Mouse (Mus musculus) limb, embryonic 15.5 days (tissue): ENCODE measurements around the gene Apol7e. TPM values are rescaled to one million over a fixed set of nuclear protein-coding genes. Genes with fewer than 3 reads are reported as not detected.

ENCODE experiments used
- ATAC-seq: fragments of 200-750 bp; cut with Nextera tagmentation; 2 replicates; pipeline ENCODE4 v1.8.0; 2017; ENCODE audit warnings: low read depth, moderate TSS enrichment; ENCODE audit not compliant: insufficient number of reproducible peaks, low FRiP score, low TSS enrichment
- H3K27ac ChIP-seq: fragments of 300-500 bp; sonication (generic); 2 replicates; pipeline ENCODE4 v1.5.1; 2015; ENCODE audit warnings: moderate library complexity, mild to moderate bottlenecking, inconsistent platforms
- H3K27me3 ChIP-seq: fragments of 300-500 bp; sonication (generic); 2 replicates; pipeline ENCODE4 v1.6.1; 2015; ENCODE audit warnings: inconsistent platforms
- H3K36me3 ChIP-seq: fragments of 300-500 bp; sonication (generic); 2 replicates; pipeline ENCODE4 v1.6.1; 2015; ENCODE audit warnings: inconsistent platforms
- H3K4me1 ChIP-seq: fragments of 300-500 bp; sonication (generic); 2 replicates; pipeline ENCODE4 v1.6.1; 2015; ENCODE audit warnings: inconsistent platforms
- H3K4me2 ChIP-seq: fragments of 300-500 bp; sonication (generic); 2 replicates; pipeline ENCODE4 v1.6.1; 2015; ENCODE audit warnings: mild to moderate bottlenecking, inconsistent platforms
- H3K4me3 ChIP-seq: fragments of 300-500 bp; sonication (generic); 2 replicates; pipeline ENCODE4 v1.5.1; 2015; ENCODE audit warnings: mild to moderate bottlenecking, inconsistent platforms
- H3K9ac ChIP-seq: fragments of 300-500 bp; sonication (generic); 2 replicates; pipeline ENCODE4 v1.6.1; 2015; ENCODE audit warnings: inconsistent platforms
- H3K9me3 ChIP-seq: fragments of 300-500 bp; sonication (generic); 2 replicates; pipeline ENCODE4 v1.6.1; 2016; ENCODE audit warnings: inconsistent platforms
- WGBS: fragments of 180-500 bp; shearing (Covaris S2); methylation state at CpG from one replicate; pipeline ENCODE4 v1.1.7; 2015; 5-methylcytosine and 5-hydroxymethylcytosine counted together
- polyA plus RNA-seq: library from polyadenylated mRNA; unstranded; fragments of >200 nt; fragmentation: Nextera tagmentation; extraction: Ambion mirVana; gene quantifications from 2 replicates; pipeline ENCODE4 v1.2.1, GENCODE M21; 2015

Gene Apol7e
- polyA plus RNA-seq, 1 experiment from 2014 or later: 0.13 TPM

DNA sequence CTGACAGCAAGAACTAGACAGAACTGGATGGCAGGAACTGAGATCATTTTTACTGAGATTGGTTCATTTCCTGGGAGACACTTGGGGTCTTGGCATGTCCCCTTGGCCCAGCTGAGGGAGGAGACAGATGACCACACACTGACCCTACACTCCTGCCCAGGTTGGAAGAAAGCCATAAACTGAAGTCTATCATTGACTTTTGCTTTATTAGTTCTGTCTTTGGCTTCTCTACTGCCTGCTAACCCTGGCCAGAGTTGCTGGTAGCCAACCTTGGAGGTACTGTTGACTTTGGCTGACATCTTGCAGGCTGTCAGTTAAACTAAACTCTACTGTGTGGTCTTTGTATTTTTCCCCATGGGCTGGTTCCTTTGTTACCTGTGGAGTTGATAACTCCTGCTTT is 46.4 kb downstream of the Apol7e start:
- ATAC-seq: no peak
- no peaks in the 10 kb centered on the region for H3K4me1 ChIP-seq

GRCm38 (mm10) chr15:77746326-77746725 is 47.7 kb downstream of the Apol7e start:
- no peak for ATAC-seq
- Histone ChIP-seq H3K4me2 (no peak overlapping the region), H3K4me3 (no peak overlapping the region), H3K27ac (no peak overlapping the region), H3K4me1 (no peaks in the 10 kb centered on the region), H3K27me3 (no peaks in the 10 kb centered on the region), H3K9ac (no peak overlapping the region), H3K36me3 (no peaks in the 10 kb centered on the region), H3K9me3 (no peaks in the 10 kb centered on the region)
- 100% methylated on average over 1 of the region's 1 CpGs for WGBS

More for the DNA sequence above, 46.4 kb downstream of the Apol7e start:
- Histone ChIP-seq H3K27me3 (no peaks in the 10 kb centered on the region), H3K27ac (no peak overlapping the region), H3K4me2 (no peak overlapping the region), H3K9me3 (no peaks in the 10 kb centered on the region), H3K4me3 (no peak overlapping the region), H3K36me3 (no peaks in the 10 kb centered on the region), H3K9ac (no peak overlapping the region)

- WGBS: 83% methylated on average over 3 of the region's 3 CpGs
- no peak for ATAC-seq
- no peaks in the 10 kb centered on the region for H3K4me1 ChIP-seq
Observed at GRCm38 (mm10) chr15:77748414-77748813, 49.8 kb downstream of the Apol7e start.

GRCm38 (mm10) chr15:77749717-77750116 is 51.1 kb downstream of the Apol7e start:
- no peaks in the 10 kb centered on the region for H3K27me3 ChIP-seq
- H3K4me1 ChIP-seq: no peaks in the 10 kb centered on the region
- WGBS: 93% methylated on average over 10 of the region's 10 CpGs
- H3K9me3 ChIP-seq: no peaks in the 10 kb centered on the region
- H3K4me3 ChIP-seq: no peak overlapping the region
- H3K9ac ChIP-seq: no peak overlapping the region
- no peaks in the 10 kb centered on the region for H3K36me3 ChIP-seq
- no peak overlapping the region for H3K27ac ChIP-seq
- ATAC-seq: no peak
- H3K4me2 ChIP-seq: no peak overlapping the region

More at GRCm38 (mm10) chr15:77748414-77748813, 49.8 kb downstream of the Apol7e start:
- H3K9me3 ChIP-seq: no peaks in the 10 kb centered on the region
- no peak overlapping the region for H3K4me2 ChIP-seq
- no peak overlapping the region for H3K4me3 ChIP-seq
- no peak overlapping the region for H3K27ac ChIP-seq
- H3K27me3 ChIP-seq: no peaks in the 10 kb centered on the region
- H3K9ac ChIP-seq: no peak overlapping the region
- no peaks in the 10 kb centered on the region for H3K36me3 ChIP-seq

GRCm38 (mm10) chr15:77750461-77750860 is 51.8 kb downstream of the Apol7e start:
- no peaks in the 10 kb centered on the region for H3K4me1 ChIP-seq
- H3K36me3 ChIP-seq: no peaks in the 10 kb centered on the region
- ATAC-seq: no peak
- no peak overlapping the region for H3K9ac ChIP-seq
- H3K9me3 ChIP-seq: no peaks in the 10 kb centered on the region
- H3K27ac ChIP-seq: no peak overlapping the region
- H3K27me3 ChIP-seq: no peaks in the 10 kb centered on the region
- WGBS: 17% methylated on average over 1 of the region's 1 CpGs
- H3K4me2 ChIP-seq: no peak overlapping the region
- H3K4me3 ChIP-seq: no peak overlapping the region

GRCm38 (mm10) chr15:77752443-77752842 is 53.8 kb downstream of the Apol7e start:
- Histone ChIP-seq H3K36me3 (no peaks in the 10 kb centered on the region), H3K27ac (no peak overlapping the region), H3K4me1 (no peaks in the 10 kb centered on the region), H3K4me3 (no peak overlapping the region), H3K9me3 (no peaks in the 10 kb centered on the region), H3K4me2 (no peak overlapping the region), H3K9ac (no peak overlapping the region), H3K27me3 (no peaks in the 10 kb centered on the region)
- no peak for ATAC-seq
- WGBS: 60% methylated on average over 11 of the region's 11 CpGs

DNA sequence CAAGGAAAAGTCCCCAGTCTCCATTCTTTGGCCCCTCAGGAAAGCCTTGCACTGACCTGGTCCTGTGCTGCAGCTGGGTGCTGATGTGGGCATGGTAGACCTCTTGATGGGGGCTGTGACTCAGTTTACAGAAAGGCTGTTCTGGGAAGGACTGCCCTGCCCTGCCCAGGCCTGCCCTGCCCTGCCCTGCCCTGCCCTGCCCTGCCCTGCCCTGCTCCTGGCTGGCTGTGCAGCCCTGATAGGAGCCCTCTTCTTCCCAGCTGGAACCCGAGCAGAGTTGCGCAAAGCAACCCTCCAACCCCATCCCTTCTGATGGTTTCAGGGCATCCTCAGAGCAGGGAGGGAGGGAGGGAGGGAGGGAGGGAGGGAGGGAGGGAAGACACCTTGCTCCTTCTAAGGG is 56.5 kb downstream of the Apol7e start:
- H3K9me3 ChIP-seq: no peaks in the 10 kb centered on the region
- H3K4me3 ChIP-seq: no peak overlapping the region
- H3K27me3 ChIP-seq: no peaks in the 10 kb centered on the region
- H3K27ac ChIP-seq: no peak overlapping the region
- no peak overlapping the region for H3K9ac ChIP-seq
- peaks cover 10% of the 10 kb centered on the region for H3K36me3 ChIP-seq
- no peak overlapping the region for H3K4me2 ChIP-seq
- WGBS: 21% methylated on average over 2 of the region's 2 CpGs
- no peak for ATAC-seq
- H3K4me1 ChIP-seq: no peaks in the 10 kb centered on the region

- ATAC-seq: no peak
- WGBS: 55% methylated on average over 2 of the region's 2 CpGs
- Histone ChIP-seq H3K4me2 (no peak overlapping the region), H3K4me1 (no peaks in the 10 kb centered on the region), H3K4me3 (no peak overlapping the region), H3K27ac (no peak overlapping the region), H3K36me3 (peaks cover 19% of the 10 kb centered on the region), H3K9me3 (no peaks in the 10 kb centered on the region), H3K27me3 (no peaks in the 10 kb centered on the region), H3K9ac (no peak overlapping the region)
Observed at GRCm38 (mm10) chr15:77756081-77756480, 57.4 kb downstream of the Apol7e start.

GRCm38 (mm10) chr15:77756848-77757247 is 58.2 kb downstream of the Apol7e start, which contains the start of gene Apol8:
TSS of gene Apol8 (minus strand) at chr15:77757003.
- Histone ChIP-seq H3K4me1 (no peaks in the 10 kb centered on the region), H3K9ac (no peak within 1 kb of the TSS), H3K27me3 (no peaks in the 10 kb centered on the region), H3K9me3 (no peaks in the 10 kb centered on the region), H3K27ac (no peak within 1 kb of the TSS), H3K4me2 (no peak within 1 kb of the TSS), H3K36me3 (peaks cover 27% of the 10 kb centered on the region), H3K4me3 (no peak within 1 kb of the TSS)
- WGBS: 11% methylated on average over 9 of the region's 9 CpGs
- ATAC-seq: no peak

DNA sequence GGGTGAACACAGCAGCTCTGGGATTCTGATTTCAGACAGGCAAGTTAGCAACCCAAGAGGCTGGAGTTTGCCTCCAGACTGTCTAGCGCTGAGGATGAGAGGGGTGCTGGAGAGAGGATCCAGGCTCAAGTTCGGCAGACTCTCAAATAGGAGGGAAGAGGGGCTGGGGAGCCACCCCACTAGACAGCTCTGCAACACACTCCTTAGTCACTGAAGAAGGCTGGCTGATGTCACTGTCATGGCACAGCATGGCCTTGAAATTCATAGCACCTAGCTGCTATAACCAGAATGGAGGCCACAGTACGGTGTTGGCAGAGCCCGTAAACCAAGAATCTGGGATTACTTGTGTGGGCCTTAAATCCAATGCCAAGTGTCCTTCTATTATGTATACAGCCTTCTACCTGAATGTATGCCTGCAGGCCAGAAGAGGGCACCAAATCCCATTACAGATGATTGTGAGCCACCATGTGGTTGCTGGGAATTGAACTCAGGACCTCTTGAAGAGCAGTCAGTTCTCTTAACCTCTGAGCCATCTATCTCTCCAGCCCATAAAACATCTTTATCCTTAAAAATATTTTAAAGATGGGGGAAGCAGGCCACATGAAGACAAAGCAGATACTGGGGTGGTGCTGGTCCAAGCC is 59.0 kb downstream of the Apol7e start:
- H3K4me3 ChIP-seq: no peak overlapping the region
- no peaks in the 10 kb centered on the region for H3K4me1 ChIP-seq

GRCm38 (mm10) chr15:77760037-77760436 is 61.4 kb downstream of the Apol7e start:
- H3K36me3 ChIP-seq: peaks cover 59% of the 10 kb centered on the region
- peaks cover 18% of the 10 kb centered on the region for H3K4me1 ChIP-seq
- no peak overlapping the region for H3K27ac ChIP-seq
- H3K4me3 ChIP-seq: no peak overlapping the region
- no peak overlapping the region for H3K9ac ChIP-seq
- no peaks in the 10 kb centered on the region for H3K27me3 ChIP-seq
- H3K9me3 ChIP-seq: no peaks in the 10 kb centered on the region
- H3K4me2 ChIP-seq: no peak overlapping the region
- 94% methylated on average over 16 of the region's 16 CpGs for WGBS
- no peak for ATAC-seq

More for the DNA sequence above, 59.0 kb downstream of the Apol7e start:
- H3K4me2 ChIP-seq: no peak overlapping the region
- H3K9me3 ChIP-seq: no peaks in the 10 kb centered on the region
- H3K27me3 ChIP-seq: no peaks in the 10 kb centered on the region
- 78% methylated on average over 4 of the region's 4 CpGs for WGBS
- H3K27ac ChIP-seq: no peak overlapping the region
- H3K36me3 ChIP-seq: peaks cover 35% of the 10 kb centered on the region
- no peak for ATAC-seq
- H3K9ac ChIP-seq: no peak overlapping the region

- peaks cover 69% of the 10 kb centered on the region for H3K36me3 ChIP-seq
- H3K4me2 ChIP-seq: no peak overlapping the region
- H3K9me3 ChIP-seq: no peaks in the 10 kb centered on the region
- H3K27me3 ChIP-seq: no peaks in the 10 kb centered on the region
- H3K27ac ChIP-seq: no peak overlapping the region
- peaks cover 26% of the 10 kb centered on the region for H3K4me1 ChIP-seq
- WGBS: 93% methylated on average over 7 of the region's 7 CpGs
- ATAC-seq: no peak
- no peak overlapping the region for H3K4me3 ChIP-seq
- H3K9ac ChIP-seq: no peak overlapping the region
Observed at GRCm38 (mm10) chr15:77761083-77761482, 62.4 kb downstream of the Apol7e start.
